Mouse (Mus musculus): ENCODE measurements at regions not wholly inside any gene's neighbourhood (a gene's known extent, or its start where the extent isn't known, plus 50 kb on each side); places are given as distances from the start of the nearest gene placed in this dataset.

- no peaks in the 10 kb centered on the region for H3K4me1 ChIP-seq (ENCODE audit: insufficient read depth)
- H3K27ac ChIP-seq (ENCODE audit: low read depth) = no peak overlapping the region
- H3K27me3 ChIP-seq (ENCODE audit: insufficient read depth, low read length) = no peaks in the 10 kb centered on the region
- no peak overlapping the region for H3K4me2 ChIP-seq (ENCODE audit: low read depth, low read length)
- H3K36me3 ChIP-seq (replicated peaks; ENCODE audit: insufficient read depth, low read length) = no peaks in the 10 kb centered on the region
- no peak for DNase-seq
- H3K9ac ChIP-seq (replicated peaks) = no peak overlapping the region
- TF ChIP-seq EP300 (IDR thresholded peaks at IDR 0.05; ENCODE audit: low read depth) (no peak), CTCF (IDR thresholded peaks at IDR 0.05; ENCODE audit: low read depth) (no peak)
- ATAC-seq = no peak
- WGBS (ENCODE audit: insufficient replicate concordance) = 47% methylated on average over 2 of the region's 2 CpGs
- no peaks in the 10 kb centered on the region for H3K9me3 ChIP-seq (ENCODE audit: low read length)
- H3K4me3 ChIP-seq (ENCODE audit: low read depth, low read length) = no peak overlapping the region
These were observed 90.7 kb upstream of the Rasgrp1 start for GRCm38 (mm10) chr2:117433482-117433881.

DNA sequence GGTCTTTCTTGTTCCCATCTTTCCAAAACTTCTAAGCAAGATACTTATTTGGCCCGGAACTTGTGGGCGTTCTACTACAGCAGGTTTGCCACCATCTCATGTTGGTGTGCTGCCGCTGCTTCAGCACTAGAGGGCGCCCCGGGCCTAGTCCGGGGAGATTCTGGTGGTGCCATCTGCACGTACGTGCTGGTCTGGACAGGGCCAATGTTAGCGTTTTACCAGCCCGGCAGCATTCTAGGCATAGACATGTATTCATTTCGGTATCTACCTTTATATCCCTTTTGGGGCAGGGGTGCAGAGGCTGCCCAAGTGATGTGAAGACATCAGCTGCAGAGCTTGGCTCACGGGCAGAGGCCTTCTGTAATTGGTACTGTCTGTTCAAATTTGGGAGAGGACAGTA, 95.3 kb upstream of the Rasgrp1 start:
- no peak for ATAC-seq
- H3K9me3 ChIP-seq (ENCODE audit: low read length) = no peaks in the 10 kb centered on the region
- WGBS (ENCODE audit: insufficient replicate concordance) = 79% methylated on average over 12 of the region's 12 CpGs

DNA sequence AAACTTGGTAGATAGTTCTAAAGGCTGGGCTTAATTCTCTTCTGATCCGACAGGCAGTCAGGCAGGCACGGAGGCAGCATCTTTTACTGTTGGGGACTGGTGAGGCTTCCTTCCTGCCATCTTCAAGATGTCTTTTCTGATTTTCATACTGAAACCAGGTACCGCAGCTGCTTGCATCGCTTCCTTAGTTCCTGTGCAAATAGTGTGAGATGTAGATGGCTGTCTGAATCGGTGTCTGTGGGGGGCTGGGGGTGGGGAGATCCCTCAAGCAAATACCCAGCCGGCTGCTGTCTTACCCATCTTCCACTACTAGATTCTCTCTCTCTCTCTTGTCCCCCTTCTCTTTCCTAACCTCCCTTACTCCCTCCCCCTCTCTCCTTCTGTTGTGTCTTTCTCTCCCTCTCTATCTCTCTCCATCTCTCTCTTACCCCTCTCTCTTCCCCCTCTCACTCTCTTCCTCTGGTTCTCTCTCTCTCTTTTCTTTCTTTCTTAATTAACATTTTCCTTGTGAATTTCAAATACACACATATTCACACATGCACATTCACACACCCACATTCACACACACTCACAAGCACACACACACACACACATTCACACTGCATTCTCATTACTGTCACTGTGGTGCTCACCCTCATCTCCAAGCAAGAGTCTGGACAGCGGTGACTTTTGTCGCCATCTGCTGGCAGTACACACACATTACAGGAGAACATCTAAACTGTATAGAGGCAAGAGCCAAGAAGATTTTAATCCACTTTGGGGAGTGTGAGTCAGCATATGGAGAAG, 96.0 kb upstream of the Rasgrp1 start:
- H3K36me3 ChIP-seq (replicated peaks; ENCODE audit: insufficient read depth, low read length) = no peaks in the 10 kb centered on the region
- no peak overlapping the region for H3K27ac ChIP-seq (ENCODE audit: low read depth)
- no peaks in the 10 kb centered on the region for H3K4me1 ChIP-seq (ENCODE audit: insufficient read depth)
- DNase-seq (peak; percentile 68), ATAC-seq (0 out of 2 replicates have a peak, but pooled peaks have one; percentile 33)
- H3K4me2 ChIP-seq (ENCODE audit: low read depth, low read length) = no peak overlapping the region
- WGBS (ENCODE audit: insufficient replicate concordance) = 56% methylated on average over 8 of the region's 8 CpGs
- H3K4me3 ChIP-seq (ENCODE audit: low read depth, low read length) = no peak overlapping the region
- H3K27me3 ChIP-seq (ENCODE audit: insufficient read depth, low read length) = no peaks in the 10 kb centered on the region
- H3K9ac ChIP-seq (replicated peaks) = no peak overlapping the region
- H3K9me3 ChIP-seq (ENCODE audit: low read length) = no peaks in the 10 kb centered on the region
- TF ChIP-seq CTCF (IDR thresholded peaks at IDR 0.05; ENCODE audit: low read depth) (peak; percentile 92), EP300 (IDR thresholded peaks at IDR 0.05; ENCODE audit: low read depth) (no peak)

More for the DNA sequence above, 95.3 kb upstream of the Rasgrp1 start:
- no peak overlapping the region for H3K27ac ChIP-seq (ENCODE audit: low read depth)
- H3K4me2 ChIP-seq (ENCODE audit: low read depth, low read length) = no peak overlapping the region
- H3K27me3 ChIP-seq (ENCODE audit: insufficient read depth, low read length) = no peaks in the 10 kb centered on the region
- H3K36me3 ChIP-seq (replicated peaks; ENCODE audit: insufficient read depth, low read length) = no peaks in the 10 kb centered on the region
- no peak overlapping the region for H3K9ac ChIP-seq (replicated peaks)
- no peak overlapping the region for H3K4me3 ChIP-seq (ENCODE audit: low read depth, low read length)
- no peak for TF ChIP-seq EP300 (IDR thresholded peaks at IDR 0.05; ENCODE audit: low read depth)
- peak; percentile 37 for TF ChIP-seq CTCF (IDR thresholded peaks at IDR 0.05; ENCODE audit: low read depth)
- no peak for DNase-seq
- H3K4me1 ChIP-seq (ENCODE audit: insufficient read depth) = no peaks in the 10 kb centered on the region

GRCm38 (mm10) chr2:117439372-117440183, 96.8 kb upstream of the Rasgrp1 start:
- H3K4me1 ChIP-seq (ENCODE audit: insufficient read depth) = no peaks in the 10 kb centered on the region
- H3K27ac ChIP-seq (ENCODE audit: low read depth) = no peak overlapping the region
- no peak overlapping the region for H3K4me3 ChIP-seq (ENCODE audit: low read depth, low read length)
- TF ChIP-seq CTCF (IDR thresholded peaks at IDR 0.05; ENCODE audit: low read depth) = no peak
- no peak for TF ChIP-seq EP300 (IDR thresholded peaks at IDR 0.05; ENCODE audit: low read depth)
- DNase-seq = no peak
- H3K9me3 ChIP-seq (ENCODE audit: low read length) = no peaks in the 10 kb centered on the region
- no peaks in the 10 kb centered on the region for H3K27me3 ChIP-seq (ENCODE audit: insufficient read depth, low read length)
- H3K36me3 ChIP-seq (replicated peaks; ENCODE audit: insufficient read depth, low read length) = no peaks in the 10 kb centered on the region
- ATAC-seq = no peak
- no peak overlapping the region for H3K4me2 ChIP-seq (ENCODE audit: low read depth, low read length)
- WGBS (ENCODE audit: insufficient replicate concordance) = 66% methylated on average over 12 of the region's 12 CpGs
- no peak overlapping the region for H3K9ac ChIP-seq (replicated peaks)

DNA sequence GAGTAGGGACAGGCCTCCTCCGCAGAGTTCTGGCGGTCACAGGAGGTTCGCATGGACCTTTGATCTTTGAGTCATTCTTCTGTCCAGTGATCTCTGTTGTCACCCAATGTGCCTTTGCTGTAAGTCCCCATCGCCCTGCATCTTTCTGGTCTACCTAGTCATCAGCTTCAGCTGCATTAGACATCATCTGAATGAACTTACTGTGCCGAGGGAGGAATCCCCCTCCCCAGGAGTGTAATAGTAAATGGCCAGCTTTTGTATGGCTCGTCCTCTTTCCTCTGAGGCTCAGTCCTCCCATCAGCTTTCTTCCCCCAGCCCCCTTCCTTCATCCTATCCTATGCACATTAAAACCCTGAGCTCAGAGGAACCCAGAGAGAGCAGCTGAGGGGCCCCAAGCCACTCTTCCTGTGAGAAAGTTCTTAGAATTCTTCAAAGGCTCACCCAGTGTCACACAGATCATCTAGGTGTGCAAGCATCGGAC, 98.0 kb upstream of the Rasgrp1 start:
- H3K4me1 ChIP-seq (ENCODE audit: insufficient read depth) = no peaks in the 10 kb centered on the region
- TF ChIP-seq EP300 (IDR thresholded peaks at IDR 0.05; ENCODE audit: low read depth) = no peak
- TF ChIP-seq CTCF (IDR thresholded peaks at IDR 0.05; ENCODE audit: low read depth) = no peak
- no peaks in the 10 kb centered on the region for H3K27me3 ChIP-seq (ENCODE audit: insufficient read depth, low read length)
- H3K9me3 ChIP-seq (ENCODE audit: low read length) = no peaks in the 10 kb centered on the region
- H3K27ac ChIP-seq (ENCODE audit: low read depth) = no peak overlapping the region
- no peak overlapping the region for H3K4me3 ChIP-seq (ENCODE audit: low read depth, low read length)
- ATAC-seq (no peak), DNase-seq (no peak)
- no peak overlapping the region for H3K9ac ChIP-seq (replicated peaks)
- no peaks in the 10 kb centered on the region for H3K36me3 ChIP-seq (replicated peaks; ENCODE audit: insufficient read depth, low read length)
- WGBS (ENCODE audit: insufficient replicate concordance) = 68% methylated on average over 7 of the region's 7 CpGs
- H3K4me2 ChIP-seq (ENCODE audit: low read depth, low read length) = no peak overlapping the region

- H3K4me3 ChIP-seq (ENCODE audit: low read depth, low read length) = no peak overlapping the region
- ATAC-seq (no peak), DNase-seq (no peak)
- no peak overlapping the region for H3K27ac ChIP-seq (ENCODE audit: low read depth)
- no peak overlapping the region for H3K4me2 ChIP-seq (ENCODE audit: low read depth, low read length)
- no peak overlapping the region for H3K9ac ChIP-seq (replicated peaks)
- TF ChIP-seq CTCF (IDR thresholded peaks at IDR 0.05; ENCODE audit: low read depth) (no peak), EP300 (IDR thresholded peaks at IDR 0.05; ENCODE audit: low read depth) (no peak)
- no peaks in the 10 kb centered on the region for H3K4me1 ChIP-seq (ENCODE audit: insufficient read depth)
- H3K27me3 ChIP-seq (ENCODE audit: insufficient read depth, low read length) = no peaks in the 10 kb centered on the region
- WGBS (ENCODE audit: insufficient replicate concordance) = 54% methylated on average over 4 of the region's 4 CpGs
- no peaks in the 10 kb centered on the region for H3K36me3 ChIP-seq (replicated peaks; ENCODE audit: insufficient read depth, low read length)
- H3K9me3 ChIP-seq (ENCODE audit: low read length) = no peaks in the 10 kb centered on the region
These were observed 100.1 kb upstream of the Rasgrp1 start for GRCm38 (mm10) chr2:117442862-117443261.

All from liver, postnatal 0 days (tissue).